8 mouse cellular contexts compared by ENCODE assay signal in genomic region chr1:131525586-131526271, GRCm38 (mm10). TPM values are rescaled to one million over a fixed set of nuclear protein-coding genes. Genes with fewer than 3 reads are reported as not detected.
DNase-seq lines count a peak whose midpoint lies in the region; ATAC-seq and TF ChIP-seq lines count a peak whose summit lies in the region.

No protein-coding gene starts in this region.

- intact Hi-C loops in heart, postnatal 36 days (cut with DNase I) = loop anchor here (2.0 to 5.0 kb wide), 4 partner anchors 47 to 181 kb away; no protein-coding TSS in a partner anchor

- peak overlapping the region; percentile 90 for H3K27ac ChIP-seq in bone marrow, adult 2 months (ENCODE audit: control insufficient read depth, insufficient read depth, low read depth, low read length, poor library complexity)
- H3K27ac ChIP-seq in forebrain, embryonic 11.5 days (ENCODE audit: low read depth, low read length) = peak overlapping the region; percentile 89

- no peak for ATAC-seq in G1E (ENCODE audit: extremely low read depth, insufficient number of reproducible peaks, low FRiP score, poor library complexity, severe bottlenecking)
- no peak for ATAC-seq in forebrain, embryonic 11.5 days (replicated peaks; ENCODE audit: low FRiP score)

- no peaks in the 10 kb centered on the region for H3K9me3 ChIP-seq in G1E (replicated peaks)
- H3K9me3 ChIP-seq in forebrain, embryonic 11.5 days (ENCODE audit: control insufficient read depth, low read length) = no peaks in the 10 kb centered on the region

- peak overlapping the region; percentile 91 for H3K4me2 ChIP-seq in forebrain, embryonic 11.5 days (ENCODE audit: low read depth, low read length, severe bottlenecking)

- peaks cover 26% of the 10 kb centered on the region for H3K36me3 ChIP-seq in G1E (replicated peaks)
- no peaks in the 10 kb centered on the region for H3K36me3 ChIP-seq in forebrain, embryonic 11.5 days (ENCODE audit: control insufficient read depth, insufficient read depth, low read length)

- no peak for TF ChIP-seq POLR2A in bone marrow, adult 2 months (IDR thresholded peaks at IDR 0.05; ENCODE audit: borderline replicate concordance, control insufficient read depth, low read depth, low read length)

- no peak for TF ChIP-seq CTCF in G1E (IDR thresholded peaks at IDR 0.05; ENCODE audit: low read depth, low read length)
- TF ChIP-seq CTCF in bone marrow, adult 2 months (IDR thresholded peaks at IDR 0.05; ENCODE audit: control insufficient read depth, insufficient read depth, low read length) = no peak

- WGBS in bone marrow, adult 2 months = under 1% methylated on average over 40 of the region's 41 CpGs
- under 1% methylated on average over 41 of the region's 41 CpGs for WGBS in forebrain, embryonic 11.5 days

- peak; percentile 71 for DNase-seq in G1E (ENCODE audit: low spot score)
- peak; percentile 78 for DNase-seq in forebrain, embryonic 11.5 days (ENCODE audit: low spot score)
- peak; percentile 40 to 61 for DNase-seq in heart, postnatal 36 days
- peak; percentile 53 to 61 for DNase-seq in layer of hippocampus, postnatal 10 days (ENCODE audit: low spot score in 2 of 2)
- peak; percentile 62 for DNase-seq in lung, postnatal 10 days
- peak; percentile 15 for DNase-seq in spleen, adult 12 weeks (ENCODE audit: low spot score)
- DNase-seq in urinary bladder, postnatal 25 days (ENCODE audit: low spot score) = no peak

- H3K4me1 ChIP-seq in G1E (ENCODE audit: insufficient read depth, low read depth, low read length) = peaks cover 66% of the 10 kb centered on the region
- H3K4me1 ChIP-seq in bone marrow, adult 2 months (ENCODE audit: control insufficient read depth, insufficient read depth, low read length) = 0 out of 2 replicates have a peak, but pooled peaks cover 2% of the 10 kb centered on the region
- H3K4me1 ChIP-seq in forebrain, embryonic 11.5 days (replicated peaks; ENCODE audit: control insufficient read depth, insufficient read depth, low read length) = peaks cover 14% of the 10 kb centered on the region

- H3K9ac ChIP-seq in forebrain, embryonic 11.5 days (ENCODE audit: low read length) = peak overlapping the region; percentile 86

- H3K4me3 ChIP-seq in G1E (ENCODE audit: low read depth, low read length) = peak overlapping the region; percentile 83
- H3K4me3 ChIP-seq in bone marrow, adult 2 months (replicated peaks; ENCODE audit: control insufficient read depth, low read depth, low read length) = peak overlapping the region; percentile 85
- H3K4me3 ChIP-seq in forebrain, embryonic 11.5 days (ENCODE audit: low read depth, low read length) = peak overlapping the region; percentile 80

- H3K27me3 ChIP-seq in G1E (ENCODE audit: insufficient read depth, low read length) = no peaks in the 10 kb centered on the region
- H3K27me3 ChIP-seq in forebrain, embryonic 11.5 days (ENCODE audit: control insufficient read depth, insufficient read depth, low read length) = no peaks in the 10 kb centered on the region

RNA-seq across cellular contexts. Expression of gene Srgap2, which starts 1.4 kb away (rescaled TPM):
- total RNA-seq in G1E (2014; fragmentation: Nextera tagmentation) (129 and 135 TPM in 2 replicates), G1E (2017) (25.2 and 27.9 TPM in 2 replicates)
- 21.0 and 32.5 TPM in 2 replicates for polyA plus RNA-seq in G1E (2012)
- polyA plus RNA-seq in bone marrow, adult 2 months (2011; ENCODE audit: insufficient read depth, insufficient read length, low replicate concordance, missing spikeins) = 15.8 and 27.2 TPM in 2 replicates
- polyA plus RNA-seq in forebrain, embryonic 11.5 days (2014; fragmentation: Nextera tagmentation; extraction: Ambion mirVana) = 19.4 and 24.8 TPM in 2 replicates
- 10 to 100 TPM; 21.1 to 24.1 TPM for total RNA-seq in heart, postnatal 36 days (2021)
- total RNA-seq in layer of hippocampus, postnatal 10 days (2021) = 100 to 1,000 TPM; 125 to 129 TPM

RNA-seq across cellular contexts. Expression of gene Fam72a, which starts 2.0 kb away (rescaled TPM):
- 9.0 and 10.8 TPM in 2 replicates for total RNA-seq in G1E (2014; fragmentation: Nextera tagmentation)
- total RNA-seq in G1E (2017) = 6.2 and 6.5 TPM in 2 replicates
- polyA plus RNA-seq in G1E (2012) = 2.6 and 3.2 TPM in 2 replicates
- 2.4 and 5.5 TPM in 2 replicates for polyA plus RNA-seq in bone marrow, adult 2 months (2011; ENCODE audit: insufficient read depth, insufficient read length, low replicate concordance, missing spikeins)
- polyA plus RNA-seq in forebrain, embryonic 11.5 days (2014; fragmentation: Nextera tagmentation; extraction: Ambion mirVana) = 5.6 and 5.9 TPM in 2 replicates
- total RNA-seq in heart, postnatal 36 days (2021) = under 1 TPM; 0.81 to 1.00 TPM
- total RNA-seq in layer of hippocampus, postnatal 10 days (2021) = 1 to 10 TPM; 1.5 to 1.7 TPM
